Mouse (Mus musculus) heart, embryonic 10.5 days (tissue): ENCODE measurements at regions not wholly inside any gene's neighbourhood (a gene's known extent, or its start where the extent isn't known, plus 50 kb on each side); places are given as distances from the start of the nearest gene placed in this dataset.
"Not testable (repeated sequence)": the region's sequence is repeated elsewhere in the genome, so short reads cannot be mapped to it uniquely, and the experiment has no call there.

Experiments
- DNase-seq: peaks from one replicate; pipeline ENCODE4 v3.0.0-alpha.2; 2017; ENCODE audit warnings: low spot score
- H3K27ac ChIP-seq: fragments of 300-500 bp; sonication (generic); 2 replicates; pipeline ENCODE4 v1.5.1; 2016; ENCODE audit warnings: mild to moderate bottlenecking
- H3K27me3 ChIP-seq: fragments of 300-500 bp; sonication (generic); 2 replicates; pipeline ENCODE4 v1.6.1; 2016; ENCODE audit warnings: mild to moderate bottlenecking; ENCODE audit not compliant: poor library complexity, insufficient read depth, severe bottlenecking
- H3K36me3 ChIP-seq: fragments of 300-500 bp; sonication (generic); 2 replicates; pipeline ENCODE4 v1.6.1; 2016; ENCODE audit warnings: mild to moderate bottlenecking, moderate library complexity
- H3K4me1 ChIP-seq: fragments of 300-500 bp; sonication (generic); 2 replicates; pipeline ENCODE4 v1.6.1; 2016; ENCODE audit warnings: mild to moderate bottlenecking
- H3K4me3 ChIP-seq: fragments of 300-500 bp; sonication (generic); 2 replicates; pipeline ENCODE4 v1.5.1; 2016; ENCODE audit warnings: mild to moderate bottlenecking, moderate library complexity
- H3K9me3 ChIP-seq: fragments of 300-500 bp; sonication (generic); 2 replicates; pipeline ENCODE4 v1.6.1; 2016; ENCODE audit warnings: mild to moderate bottlenecking, moderate library complexity
- WGBS: fragments of 180-500 bp; shearing (Covaris S2); methylation state at CpG from one replicate; pipeline ENCODE4 v1.1.7; 2016; 5-methylcytosine and 5-hydroxymethylcytosine counted together

GRCm38 (mm10) chr16:15107234-15107633 is 200.8 kb downstream of the Efcab1 start:
- H3K4me3 ChIP-seq: no peak overlapping the region
- H3K4me1 ChIP-seq: no peaks in the 10 kb centered on the region
- DNase-seq: no peak
- H3K27me3 ChIP-seq: no peaks in the 10 kb centered on the region
- no peaks in the 10 kb centered on the region for H3K36me3 ChIP-seq
- 81% methylated on average over 1 of the region's 1 CpGs for WGBS
- H3K27ac ChIP-seq: no peak overlapping the region
- no peaks in the 10 kb centered on the region for H3K9me3 ChIP-seq

- Histone ChIP-seq H3K4me1 (peaks cover 10% of the 10 kb centered on the region; the same call in 1 of the 2 replicates), H3K27ac (no peak overlapping the region), H3K36me3 (no peaks in the 10 kb centered on the region), H3K4me3 (no peak overlapping the region), H3K27me3 (no peaks in the 10 kb centered on the region), H3K9me3 (no peaks in the 10 kb centered on the region)
- no peak for DNase-seq
- 35% methylated on average over 2 of the region's 2 CpGs for WGBS
These were observed 204.1 kb upstream of the Gm21897 start for GRCm38 (mm10) chr16:15113131-15113530.

GRCm38 (mm10) chr16:15113989-15114556 is 203.2 kb upstream of the Gm21897 start:
- no peak for DNase-seq
- H3K36me3 ChIP-seq: no peaks in the 10 kb centered on the region
- H3K27me3 ChIP-seq: no peaks in the 10 kb centered on the region
- 23% methylated on average over 5 of the region's 5 CpGs for WGBS
- H3K4me1 ChIP-seq: peaks cover 10% of the 10 kb centered on the region; the same call in 1 of the 2 replicates
- no peaks in the 10 kb centered on the region for H3K9me3 ChIP-seq
- no peak overlapping the region for H3K27ac ChIP-seq
- no peak overlapping the region for H3K4me3 ChIP-seq

- no peak overlapping the region for H3K27ac ChIP-seq
- H3K27me3 ChIP-seq: no peaks in the 10 kb centered on the region
- peaks cover 10% of the 10 kb centered on the region; the same call in 1 of the 2 replicates for H3K4me1 ChIP-seq
- WGBS: 43% methylated on average over 4 of the region's 4 CpGs
- DNase-seq: no peak
- no peak overlapping the region for H3K4me3 ChIP-seq
- H3K9me3 ChIP-seq: no peaks in the 10 kb centered on the region
- H3K36me3 ChIP-seq: no peaks in the 10 kb centered on the region
These were observed 202.6 kb upstream of the Gm21897 start for GRCm38 (mm10) chr16:15114574-15115230.

- 48% methylated on average over 2 of the region's 2 CpGs for WGBS
- no peak for DNase-seq
- H3K27ac ChIP-seq: no peak overlapping the region
- H3K9me3 ChIP-seq: no peaks in the 10 kb centered on the region
- no peaks in the 10 kb centered on the region for H3K27me3 ChIP-seq
- peaks cover 10% of the 10 kb centered on the region; the same call in 1 of the 2 replicates for H3K4me1 ChIP-seq
- no peaks in the 10 kb centered on the region for H3K36me3 ChIP-seq
- no peak overlapping the region for H3K4me3 ChIP-seq
These were observed 201.9 kb upstream of the Gm21897 start for GRCm38 (mm10) chr16:15115386-15115785.

GRCm38 (mm10) chr16:15119799-15120198 is 197.5 kb upstream of the Gm21897 start:
- no peak for DNase-seq
- no peak overlapping the region for H3K4me3 ChIP-seq
- no peaks in the 10 kb centered on the region for H3K36me3 ChIP-seq
- no peaks in the 10 kb centered on the region for H3K27me3 ChIP-seq
- no peak overlapping the region for H3K27ac ChIP-seq
- WGBS: 85% methylated on average over 1 of the region's 1 CpGs
- peaks cover 2% of the 10 kb centered on the region; the same call in 1 of the 2 replicates for H3K4me1 ChIP-seq
- H3K9me3 ChIP-seq: no peaks in the 10 kb centered on the region

- WGBS: 79% methylated on average over 2 of the region's 2 CpGs
- no peaks in the 10 kb centered on the region for H3K27me3 ChIP-seq
These were observed 188.3 kb upstream of the Gm21897 start for GRCm38 (mm10) chr16:15128996-15129395.

GRCm38 (mm10) chr16:15129806-15130205 is 187.5 kb upstream of the Gm21897 start:
- no peak for DNase-seq
- Histone ChIP-seq H3K27ac (no peak overlapping the region), H3K9me3 (no peaks in the 10 kb centered on the region), H3K4me3 (no peak overlapping the region), H3K4me1 (no peaks in the 10 kb centered on the region), H3K27me3 (no peaks in the 10 kb centered on the region), H3K36me3 (no peaks in the 10 kb centered on the region)
- WGBS: 92% methylated on average over 2 of the region's 2 CpGs

More at GRCm38 (mm10) chr16:15128996-15129395, 188.3 kb upstream of the Gm21897 start:
- no peak for DNase-seq
- no peak overlapping the region for H3K4me3 ChIP-seq
- H3K9me3 ChIP-seq: no peaks in the 10 kb centered on the region
- no peak overlapping the region for H3K27ac ChIP-seq
- H3K4me1 ChIP-seq: no peaks in the 10 kb centered on the region
- no peaks in the 10 kb centered on the region for H3K36me3 ChIP-seq

GRCm38 (mm10) chr16:15157852-15158251 is 159.4 kb upstream of the Gm21897 start:
- H3K4me3 ChIP-seq: no peak overlapping the region
- H3K27ac ChIP-seq: no peak overlapping the region
- H3K36me3 ChIP-seq: no peaks in the 10 kb centered on the region
- DNase-seq: no peak
- H3K27me3 ChIP-seq: no peaks in the 10 kb centered on the region
- H3K9me3 ChIP-seq: no peaks in the 10 kb centered on the region
- no peaks in the 10 kb centered on the region for H3K4me1 ChIP-seq
- WGBS: 61% methylated on average over 2 of the region's 2 CpGs

GRCm38 (mm10) chr16:15175516-15175915 is 141.7 kb upstream of the Gm21897 start:
- WGBS: 90% methylated on average over 3 of the region's 3 CpGs
- H3K27ac ChIP-seq: no peak overlapping the region
- no peak overlapping the region for H3K4me3 ChIP-seq
- H3K36me3 ChIP-seq: no peaks in the 10 kb centered on the region
- H3K9me3 ChIP-seq: peaks cover 8% of the 10 kb centered on the region; the same call in 1 of the 2 replicates
- H3K4me1 ChIP-seq: no peaks in the 10 kb centered on the region
- DNase-seq: no peak
- H3K27me3 ChIP-seq: no peaks in the 10 kb centered on the region

- H3K4me1 ChIP-seq: no peaks in the 10 kb centered on the region
- DNase-seq: no peak
- no peak overlapping the region for H3K27ac ChIP-seq
- no peaks in the 10 kb centered on the region for H3K27me3 ChIP-seq
- 85% methylated on average over 1 of the region's 1 CpGs for WGBS
- H3K4me3 ChIP-seq: no peak overlapping the region
- no peaks in the 10 kb centered on the region for H3K9me3 ChIP-seq
- H3K36me3 ChIP-seq: no peaks in the 10 kb centered on the region
These were observed 131.5 kb upstream of the Gm21897 start for GRCm38 (mm10) chr16:15185714-15186113.

GRCm38 (mm10) chr16:15194926-15195711 is 122.1 kb upstream of the Gm21897 start:
- DNase-seq: no peak
- peak overlapping the region; percentile 70; the same call in 1 of the 2 replicates for H3K27ac ChIP-seq

GRCm38 (mm10) chr16:15195931-15196330 is 121.3 kb upstream of the Gm21897 start:
- WGBS: 95% methylated on average over 8 of the region's 12 CpGs
- not testable (repeated sequence) for H3K9me3 ChIP-seq, H3K4me1 ChIP-seq, H3K27me3 ChIP-seq, DNase-seq, H3K36me3 ChIP-seq, H3K27ac ChIP-seq, H3K4me3 ChIP-seq

More at GRCm38 (mm10) chr16:15194926-15195711, 122.1 kb upstream of the Gm21897 start:
- no peak overlapping the region for H3K4me3 ChIP-seq
- peaks cover 9% of the 10 kb centered on the region for H3K4me1 ChIP-seq
- H3K36me3 ChIP-seq: no peaks in the 10 kb centered on the region
- WGBS: 49% methylated on average over 6 of the region's 6 CpGs
- no peaks in the 10 kb centered on the region for H3K27me3 ChIP-seq
- H3K9me3 ChIP-seq: no peaks in the 10 kb centered on the region
